Mouse (Mus musculus): ENCODE data around the gene Mag. TPM values are rescaled to one million over a fixed set of nuclear protein-coding genes. Genes with fewer than 3 reads are reported as not detected.
A peak's percentile ranks its signal among the peaks of the same experiment; 100 is the strongest.

Gene Mag
- 0.16 and 0.27 TPM in 2 replicates for polyA plus RNA-seq (2015; fragmentation: Nextera tagmentation; extraction: Ambion mirVana)

- 53% methylated on average over 8 of the region's 8 CpGs for WGBS (ENCODE audit: insufficient replicate concordance)
- H3K4me1 ChIP-seq (ENCODE audit: control insufficient read depth, low read depth, low read length) = no peaks in the 10 kb centered on the region; the same call in 1 of the 2 replicates
Observed at GRCm38 (mm10) chr7:30914732-30915131, at the start of gene Mag. Mag (minus strand) TSS chr7:30914873.

GRCm38 (mm10) chr7:30964366-30964765 is 49.7 kb upstream of the Mag start:
- H3K27ac ChIP-seq (ENCODE audit: low read length) = no peak overlapping the region
- H3K9ac ChIP-seq (ENCODE audit: low read depth, low read length) = no peak overlapping the region
- no peaks in the 10 kb centered on the region for H3K36me3 ChIP-seq (ENCODE audit: control insufficient read depth, insufficient read depth)
- no peak overlapping the region for H3K4me3 ChIP-seq (ENCODE audit: low read depth, low read length)
- WGBS (ENCODE audit: insufficient replicate concordance) = 81% methylated on average over 7 of the region's 7 CpGs
- ATAC-seq (ENCODE audit: low read depth) = no peak
- no peaks in the 10 kb centered on the region for H3K9me3 ChIP-seq (replicated peaks; ENCODE audit: control insufficient read depth, low read length)
- H3K27me3 ChIP-seq (ENCODE audit: control insufficient read depth, insufficient read depth, low read depth, low read length) = no peaks in the 10 kb centered on the region
- no peak overlapping the region for H3K4me2 ChIP-seq (ENCODE audit: low read depth, low read length)
- H3K4me1 ChIP-seq (ENCODE audit: control insufficient read depth, low read depth, low read length) = peaks cover 3% of the 10 kb centered on the region; the same call in 1 of the 2 replicates

More at GRCm38 (mm10) chr7:30914732-30915131, at the start of gene Mag:
- no peaks in the 10 kb centered on the region for H3K36me3 ChIP-seq (ENCODE audit: control insufficient read depth, insufficient read depth)
- no peak within 1 kb of the TSS for H3K4me2 ChIP-seq (ENCODE audit: low read depth, low read length)
- H3K9me3 ChIP-seq (replicated peaks; ENCODE audit: control insufficient read depth, low read length) = no peaks in the 10 kb centered on the region
- H3K4me3 ChIP-seq (ENCODE audit: low read depth, low read length) = no peak within 1 kb of the TSS
- H3K9ac ChIP-seq (ENCODE audit: low read depth, low read length) = no peak within 1 kb of the TSS
- H3K27me3 ChIP-seq (ENCODE audit: control insufficient read depth, insufficient read depth, low read depth, low read length) = no peaks in the 10 kb centered on the region
- H3K27ac ChIP-seq (ENCODE audit: low read length) = no peak within 1 kb of the TSS
- ATAC-seq (ENCODE audit: low read depth) = no peak

- H3K36me3 ChIP-seq (ENCODE audit: control insufficient read depth, insufficient read depth) = no peaks in the 10 kb centered on the region
- H3K4me1 ChIP-seq (ENCODE audit: control insufficient read depth, low read depth, low read length) = peaks cover 10% of the 10 kb centered on the region
- no peak for ATAC-seq (ENCODE audit: low read depth)
- no peak overlapping the region for H3K27ac ChIP-seq (ENCODE audit: low read length)
- H3K9me3 ChIP-seq (replicated peaks; ENCODE audit: control insufficient read depth, low read length) = no peaks in the 10 kb centered on the region
- H3K4me2 ChIP-seq (ENCODE audit: low read depth, low read length) = no peak overlapping the region
- WGBS (ENCODE audit: insufficient replicate concordance) = 65% methylated on average over 5 of the region's 5 CpGs
- H3K4me3 ChIP-seq (ENCODE audit: low read depth, low read length) = no peak overlapping the region
- H3K9ac ChIP-seq (ENCODE audit: low read depth, low read length) = no peak overlapping the region
- H3K27me3 ChIP-seq (ENCODE audit: control insufficient read depth, insufficient read depth, low read depth, low read length) = no peaks in the 10 kb centered on the region
Observed at GRCm38 (mm10) chr7:30962862-30963261, 48.2 kb upstream of the Mag start.

- Histone ChIP-seq H3K9me3 (replicated peaks; ENCODE audit: control insufficient read depth, low read length) (no peaks in the 10 kb centered on the region), H3K27me3 (ENCODE audit: control insufficient read depth, insufficient read depth, low read depth, low read length) (no peaks in the 10 kb centered on the region), H3K27ac (ENCODE audit: low read length) (no peak overlapping the region), H3K4me1 (ENCODE audit: control insufficient read depth, low read depth, low read length) (peaks cover 22% of the 10 kb centered on the region), H3K4me2 (ENCODE audit: low read depth, low read length) (no peak overlapping the region), H3K36me3 (ENCODE audit: control insufficient read depth, insufficient read depth) (no peaks in the 10 kb centered on the region), H3K9ac (ENCODE audit: low read depth, low read length) (no peak overlapping the region), H3K4me3 (ENCODE audit: low read depth, low read length) (no peak overlapping the region)
- 80% methylated on average over 6 of the region's 6 CpGs for WGBS (ENCODE audit: insufficient replicate concordance)
- ATAC-seq (ENCODE audit: low read depth) = no peak
Observed at GRCm38 (mm10) chr7:30959786-30960349, 45.2 kb upstream of the Mag start.

GRCm38 (mm10) chr7:30958866-30959487 is 44.3 kb upstream of the Mag start:
- Histone ChIP-seq H3K4me1 (ENCODE audit: control insufficient read depth, low read depth, low read length) (peaks cover 25% of the 10 kb centered on the region), H3K27me3 (ENCODE audit: control insufficient read depth, insufficient read depth, low read depth, low read length) (no peaks in the 10 kb centered on the region), H3K36me3 (ENCODE audit: control insufficient read depth, insufficient read depth) (peaks cover 7% of the 10 kb centered on the region; the same call in 1 of the 2 replicates), H3K9me3 (replicated peaks; ENCODE audit: control insufficient read depth, low read length) (no peaks in the 10 kb centered on the region), H3K27ac (ENCODE audit: low read length) (no peak overlapping the region), H3K4me3 (ENCODE audit: low read depth, low read length) (no peak overlapping the region), H3K4me2 (ENCODE audit: low read depth, low read length) (no peak overlapping the region), H3K9ac (ENCODE audit: low read depth, low read length) (no peak overlapping the region)
- 85% methylated on average over 9 of the region's 9 CpGs for WGBS (ENCODE audit: insufficient replicate concordance)
- no peak for ATAC-seq (ENCODE audit: low read depth)

GRCm38 (mm10) chr7:30958109-30958865 is 43.6 kb upstream of the Mag start:
- 80% methylated on average over 28 of the region's 28 CpGs for WGBS (ENCODE audit: insufficient replicate concordance)
- ATAC-seq (ENCODE audit: low read depth) = no peak
- Histone ChIP-seq H3K9me3 (replicated peaks; ENCODE audit: control insufficient read depth, low read length) (no peaks in the 10 kb centered on the region), H3K27ac (ENCODE audit: low read length) (no peak overlapping the region), H3K27me3 (ENCODE audit: control insufficient read depth, insufficient read depth, low read depth, low read length) (no peaks in the 10 kb centered on the region), H3K4me2 (ENCODE audit: low read depth, low read length) (peak overlapping the region; percentile 88), H3K4me1 (ENCODE audit: control insufficient read depth, low read depth, low read length) (peaks cover 22% of the 10 kb centered on the region), H3K36me3 (ENCODE audit: control insufficient read depth, insufficient read depth) (peaks cover 12% of the 10 kb centered on the region; the same call in 1 of the 2 replicates), H3K4me3 (ENCODE audit: low read depth, low read length) (peak overlapping the region; percentile 89), H3K9ac (ENCODE audit: low read depth, low read length) (peak overlapping the region; percentile 96)

- Histone ChIP-seq H3K4me2 (ENCODE audit: low read depth, low read length) (peak overlapping the region; percentile 88), H3K27me3 (ENCODE audit: control insufficient read depth, insufficient read depth, low read depth, low read length) (no peaks in the 10 kb centered on the region), H3K27ac (ENCODE audit: low read length) (peak overlapping the region; percentile 94), H3K9me3 (replicated peaks; ENCODE audit: control insufficient read depth, low read length) (no peaks in the 10 kb centered on the region), H3K4me1 (ENCODE audit: control insufficient read depth, low read depth, low read length) (peaks cover 22% of the 10 kb centered on the region), H3K36me3 (ENCODE audit: control insufficient read depth, insufficient read depth) (peaks cover 20% of the 10 kb centered on the region), H3K9ac (ENCODE audit: low read depth, low read length) (peak overlapping the region; percentile 96), H3K4me3 (ENCODE audit: low read depth, low read length) (peak overlapping the region; percentile 89)
- peak; percentile 73 for ATAC-seq (ENCODE audit: low read depth)
- WGBS (ENCODE audit: insufficient replicate concordance) = under 1% methylated on average over 40 of the region's 43 CpGs
Observed at GRCm38 (mm10) chr7:30957367-30957783, 42.7 kb upstream of the Mag start.

GRCm38 (mm10) chr7:30956756-30957366 is 42.2 kb upstream of the Mag start, which contains the start of gene Usf2:
Usf2 (minus strand) TSS chr7:30956803.
- WGBS (ENCODE audit: insufficient replicate concordance) = under 1% methylated on average over 52 of the region's 82 CpGs
- Histone ChIP-seq H3K9ac (ENCODE audit: low read depth, low read length) (peak within 1 kb of the TSS; percentile 96), H3K4me3 (ENCODE audit: low read depth, low read length) (peak within 1 kb of the TSS; percentile 89), H3K4me2 (ENCODE audit: low read depth, low read length) (peak within 1 kb of the TSS; percentile 88), H3K27ac (ENCODE audit: low read length) (peak within 1 kb of the TSS; percentile 94), H3K27me3 (ENCODE audit: control insufficient read depth, insufficient read depth, low read depth, low read length) (no peaks in the 10 kb centered on the region), H3K36me3 (ENCODE audit: control insufficient read depth, insufficient read depth) (peaks cover 24% of the 10 kb centered on the region), H3K4me1 (ENCODE audit: control insufficient read depth, low read depth, low read length) (peaks cover 22% of the 10 kb centered on the region), H3K9me3 (replicated peaks; ENCODE audit: control insufficient read depth, low read length) (no peaks in the 10 kb centered on the region)
- ATAC-seq (ENCODE audit: low read depth) = peak; percentile 30

Data from liver, embryonic 16.5 days (tissue).